Mouse (Mus musculus) lung, embryonic 16.5 days (tissue): ENCODE measurements around the gene Lgals1. TPM values are rescaled to one million over a fixed set of nuclear protein-coding genes. Genes with fewer than 3 reads are reported as not detected.
"Not testable (repeated sequence)": the region's sequence is repeated elsewhere in the genome, so short reads cannot be mapped to it uniquely, and the experiment has no call there.

Source experiments
- ATAC-seq: fragments of 200-750 bp; cut with Nextera tagmentation; 2 replicates; pipeline ENCODE4 v1.8.0; 2017; ENCODE audit warnings: low read depth, mild to moderate bottlenecking, moderate library complexity
- H3K27ac ChIP-seq: fragments of 300-500 bp; sonication (generic); 2 replicates; pipeline ENCODE4 v1.5.1; 2014; ENCODE audit warnings: mild to moderate bottlenecking, control low read depth, low read length
- H3K27me3 ChIP-seq: fragments of 300-500 bp; sonication (generic); 2 replicates; pipeline ENCODE4 v1.6.1; 2014; ENCODE audit warnings: low read depth, low read length, mixed read lengths; ENCODE audit not compliant: control insufficient read depth, insufficient read depth
- H3K36me3 ChIP-seq: fragments of 300-500 bp; sonication (generic); 2 replicates; pipeline ENCODE4 v1.6.1; 2014; ENCODE audit warnings: low read length; ENCODE audit not compliant: control insufficient read depth, insufficient read depth
- H3K4me1 ChIP-seq: fragments of 300-500 bp; sonication (generic); replicated peaks from 2 replicates; pipeline ENCODE4 v1.6.1; 2014; ENCODE audit warnings: low read length, mixed read lengths; ENCODE audit not compliant: control insufficient read depth, insufficient read depth
- H3K4me2 ChIP-seq: fragments of 300-500 bp; sonication (generic); 2 replicates; pipeline ENCODE4 v1.6.1; 2014; ENCODE audit warnings: low read depth, low read length, control low read depth
- H3K4me3 ChIP-seq: fragments of 300-500 bp; sonication (generic); 2 replicates; pipeline ENCODE4 v1.5.1; 2014; ENCODE audit warnings: mild to moderate bottlenecking, low read length, control low read depth
- H3K9ac ChIP-seq: fragments of 300-500 bp; sonication (generic); 2 replicates; pipeline ENCODE4 v1.6.1; 2014; ENCODE audit warnings: low read length, control low read depth
- H3K9me3 ChIP-seq: fragments of 300-500 bp; sonication (generic); 2 replicates; pipeline ENCODE4 v1.6.1; 2016; ENCODE audit warnings: low read length; ENCODE audit not compliant: control insufficient read depth
- WGBS: fragments of 180-500 bp; shearing (Covaris S2); extraction: QIAGEN DNeasy Blood & Tissue Kit; methylation state at CpG from one replicate; pipeline ENCODE4 v1.1.7; 2014; 5-methylcytosine and 5-hydroxymethylcytosine counted together
- polyA plus RNA-seq: library from polyadenylated mRNA; unstranded; fragments of >200 nt; fragmentation: Nextera tagmentation; extraction: Ambion mirVana; gene quantifications from 2 replicates; pipeline ENCODE4 v1.2.1, GENCODE M21; 2015

The Lgals1 gene
- 796 and 862 TPM in 2 replicates for polyA plus RNA-seq

DNA sequence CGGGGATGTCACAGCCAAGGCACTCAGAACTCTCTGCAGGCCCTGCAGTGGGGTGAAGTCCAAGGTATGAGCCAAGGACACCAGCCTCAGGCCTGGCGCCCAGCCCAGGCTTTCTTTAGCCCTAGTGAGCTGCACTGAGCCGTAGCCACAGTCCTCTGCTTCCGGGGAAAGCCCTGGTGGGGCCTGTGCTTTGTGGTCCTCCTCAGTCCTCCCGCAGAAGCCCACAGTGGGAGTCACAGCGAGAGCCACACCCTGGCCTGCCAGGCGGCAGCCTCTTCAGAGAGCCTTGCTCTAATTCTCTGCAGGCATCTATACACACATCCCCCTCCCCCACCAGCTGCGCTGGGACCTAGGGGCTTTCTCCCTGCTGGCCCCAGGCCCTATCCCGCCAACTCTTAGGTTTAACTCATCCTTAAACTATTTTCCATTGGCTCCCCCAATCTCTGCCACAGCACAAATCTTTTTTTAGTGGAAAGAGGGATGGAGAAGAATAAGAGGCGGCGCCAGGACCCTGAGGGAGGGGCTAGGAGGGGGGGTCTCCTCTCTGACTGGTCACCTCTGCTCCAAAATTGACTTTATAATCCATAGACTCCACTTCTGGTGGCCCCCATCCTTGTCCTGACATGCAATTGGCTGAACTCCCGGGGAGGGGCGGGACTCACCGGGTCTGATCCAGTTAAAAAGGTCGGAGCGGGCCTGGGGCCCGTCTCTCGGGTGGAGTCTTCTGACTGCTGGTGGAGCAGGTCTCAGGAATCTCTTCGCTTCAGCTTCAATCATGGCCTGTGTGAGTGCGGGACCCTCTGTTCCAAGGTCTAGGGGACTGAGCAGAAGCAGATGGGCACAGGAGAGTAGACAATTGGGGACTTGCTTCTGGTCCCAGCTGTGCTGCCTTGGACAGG, at the start of gene Lgals1:
Gene Lgals1 (plus strand): TSS at position 705 of the 899 bp plus-strand sequence.
- Histone ChIP-seq H3K4me2 (peak within 1 kb of the TSS; percentile 69), H3K9me3 (no peaks in the 10 kb centered on the region), H3K9ac (peak within 1 kb of the TSS; percentile 70), H3K4me3 (peak within 1 kb of the TSS; percentile 55), H3K27me3 (no peaks in the 10 kb centered on the region), H3K36me3 (no peaks in the 10 kb centered on the region; the same call in 1 of the 2 replicates), H3K4me1 (peaks cover 34% of the 10 kb centered on the region), H3K27ac (peak within 1 kb of the TSS; percentile 97)
- WGBS = 7% methylated on average over 20 of the region's 20 CpGs
- peak; percentile 85 for ATAC-seq

DNA sequence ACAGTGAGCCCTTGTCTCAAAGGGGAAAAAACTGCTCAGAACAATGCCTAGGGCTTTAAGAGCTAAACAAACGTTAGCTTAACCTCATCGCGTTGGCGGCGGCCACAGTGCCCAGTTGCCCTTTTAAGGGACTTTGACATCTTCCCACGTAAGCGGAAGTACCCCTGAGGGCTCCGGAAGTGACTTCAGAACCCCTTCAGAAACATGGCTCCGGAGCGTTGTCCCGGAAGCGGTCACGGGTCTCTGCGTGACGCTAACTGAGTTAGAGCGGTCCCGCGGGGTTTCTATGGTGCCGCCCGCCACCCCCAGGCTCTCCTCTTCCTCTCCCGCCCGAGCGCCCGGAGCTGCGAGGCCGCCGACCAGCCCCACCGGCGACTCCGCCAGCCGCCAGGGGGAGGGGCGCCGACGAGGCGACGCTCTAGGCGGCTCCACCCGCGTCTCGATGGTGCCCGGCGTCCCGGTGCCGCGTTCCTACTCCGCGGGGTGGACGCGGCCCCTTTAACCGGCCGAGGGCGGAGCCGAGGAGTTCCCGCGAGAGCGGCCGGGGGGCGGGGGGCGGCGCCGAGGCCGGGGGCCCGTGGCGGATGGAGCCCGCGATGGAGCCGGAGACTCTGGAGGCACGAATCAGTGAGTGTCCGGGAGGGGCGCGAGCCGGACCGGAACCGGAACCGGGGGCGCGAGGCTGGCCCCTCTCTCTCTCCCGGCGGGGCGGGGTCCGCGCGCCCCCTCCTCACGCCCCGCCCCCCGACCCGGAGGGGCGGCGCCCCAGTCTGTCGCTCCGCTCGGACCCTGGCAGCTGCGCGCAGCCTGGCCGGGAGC, 49.3 kb upstream of the Lgals1 start, which contains the start of gene Gga1:
Gene Gga1 (plus strand): TSS at position 200 of the 819 bp plus-strand sequence.
- peaks cover 28% of the 10 kb centered on the region for H3K4me1 ChIP-seq
- H3K36me3 ChIP-seq = peaks cover 8% of the 10 kb centered on the region
- peak within 1 kb of the TSS; percentile 99 for H3K27ac ChIP-seq
- no peaks in the 10 kb centered on the region for H3K27me3 ChIP-seq
- peak within 1 kb of the TSS; percentile 87 for H3K9ac ChIP-seq
- ATAC-seq = peak; percentile 89
- H3K9me3 ChIP-seq = no peaks in the 10 kb centered on the region
- peak within 1 kb of the TSS; percentile 82 for H3K4me2 ChIP-seq
- H3K4me3 ChIP-seq = peak within 1 kb of the TSS; percentile 79
- 2% methylated on average over 30 of the region's 95 CpGs for WGBS

GRCm38 (mm10) chr15:78877810-78878390, 48.6 kb upstream of the Lgals1 start:
- Histone ChIP-seq H3K4me3 (peak overlapping the region; percentile 79), H3K9me3 (no peaks in the 10 kb centered on the region), H3K9ac (peak overlapping the region; percentile 87), H3K27ac (peak overlapping the region; percentile 99), H3K4me2 (peak overlapping the region; percentile 82), H3K36me3 (peaks cover 11% of the 10 kb centered on the region), H3K27me3 (no peaks in the 10 kb centered on the region), H3K4me1 (peaks cover 28% of the 10 kb centered on the region)
- ATAC-seq = no peak
- WGBS = under 1% methylated on average over 14 of the region's 17 CpGs

DNA sequence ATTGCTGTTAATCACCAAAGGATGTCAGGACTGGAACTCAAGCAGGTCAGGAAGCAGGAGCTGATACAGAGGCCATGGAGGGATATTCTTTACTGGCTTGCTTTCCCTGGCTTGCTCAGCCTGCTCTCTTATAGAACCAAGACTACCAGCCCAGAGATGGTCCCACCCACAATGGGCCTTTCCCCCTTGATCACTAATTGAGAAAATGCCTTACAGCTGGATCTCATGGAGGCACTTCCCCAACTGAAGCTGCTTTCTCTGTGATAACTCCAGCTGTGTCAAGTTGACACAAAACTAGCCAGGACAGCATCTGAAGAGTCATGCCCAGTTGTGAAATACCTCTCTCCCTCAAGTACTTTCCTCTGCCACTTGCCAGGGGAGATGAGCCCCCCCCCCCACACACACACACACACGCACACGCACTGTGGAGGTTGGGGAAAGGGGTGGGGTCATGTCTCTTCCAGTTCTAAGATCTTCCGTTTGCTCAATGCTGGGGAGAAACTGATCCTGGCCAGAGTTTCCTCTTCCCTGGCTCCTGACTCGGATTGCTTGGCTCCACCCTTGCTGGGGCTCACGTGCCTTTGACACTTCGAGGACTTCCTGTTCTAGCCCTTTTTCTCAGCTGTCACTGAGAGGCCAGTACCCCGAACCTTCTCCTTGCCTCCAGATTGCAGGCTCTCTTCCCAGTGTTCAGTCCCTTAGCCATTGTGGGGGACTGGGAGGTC, 47.6 kb upstream of the Lgals1 start:
- Histone ChIP-seq H3K4me3 (0 out of 2 replicates have a peak overlapping the region, but pooled peaks have one; percentile 2), H3K9ac (peak overlapping the region; percentile 37; the same call in 1 of the 2 replicates), H3K4me1 (peaks cover 23% of the 10 kb centered on the region), H3K4me2 (peak overlapping the region; percentile 82), H3K27ac (peak overlapping the region; percentile 69), H3K36me3 (peaks cover 15% of the 10 kb centered on the region)
- WGBS = 15% methylated on average over 7 of the region's 7 CpGs
- not testable (repeated sequence) for ATAC-seq, H3K27me3 ChIP-seq, H3K9me3 ChIP-seq

- Histone ChIP-seq H3K4me1 (peaks cover 18% of the 10 kb centered on the region), H3K4me2 (no peak overlapping the region), H3K9me3 (no peaks in the 10 kb centered on the region), H3K27me3 (no peaks in the 10 kb centered on the region), H3K36me3 (peaks cover 27% of the 10 kb centered on the region), H3K9ac (no peak overlapping the region), H3K4me3 (no peak overlapping the region), H3K27ac (no peak overlapping the region)
- ATAC-seq = no peak
- 91% methylated on average over 8 of the region's 8 CpGs for WGBS
These were observed 46.1 kb upstream of the Lgals1 start for GRCm38 (mm10) chr15:78880432-78880831.

DNA sequence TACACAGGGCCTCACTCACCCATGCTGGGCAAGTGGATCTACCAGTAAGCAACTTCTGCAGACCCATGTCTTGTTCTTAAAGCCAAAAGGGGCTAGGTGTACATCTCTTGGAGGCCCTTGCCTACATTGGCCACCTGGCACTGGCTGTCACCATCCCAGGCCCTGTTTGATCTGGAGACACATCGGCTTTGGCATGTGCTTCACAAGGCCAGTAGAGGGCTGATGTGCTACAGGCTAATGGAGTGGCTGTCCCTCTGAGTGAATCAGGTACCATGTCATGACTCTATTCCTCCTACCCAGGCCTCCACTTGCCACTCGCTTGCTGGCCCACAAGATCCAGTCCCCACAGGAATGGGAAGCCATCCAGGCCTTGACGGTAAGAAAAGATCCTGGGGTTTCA, 44.7 kb upstream of the Lgals1 start:
- H3K4me2 ChIP-seq = no peak overlapping the region
- no peak overlapping the region for H3K9ac ChIP-seq
- H3K27me3 ChIP-seq = no peaks in the 10 kb centered on the region
- no peaks in the 10 kb centered on the region for H3K9me3 ChIP-seq
- peaks cover 39% of the 10 kb centered on the region for H3K36me3 ChIP-seq
- peaks cover 14% of the 10 kb centered on the region for H3K4me1 ChIP-seq
- no peak for ATAC-seq
- 90% methylated on average over 3 of the region's 3 CpGs for WGBS
- no peak overlapping the region for H3K27ac ChIP-seq
- no peak overlapping the region for H3K4me3 ChIP-seq

DNA sequence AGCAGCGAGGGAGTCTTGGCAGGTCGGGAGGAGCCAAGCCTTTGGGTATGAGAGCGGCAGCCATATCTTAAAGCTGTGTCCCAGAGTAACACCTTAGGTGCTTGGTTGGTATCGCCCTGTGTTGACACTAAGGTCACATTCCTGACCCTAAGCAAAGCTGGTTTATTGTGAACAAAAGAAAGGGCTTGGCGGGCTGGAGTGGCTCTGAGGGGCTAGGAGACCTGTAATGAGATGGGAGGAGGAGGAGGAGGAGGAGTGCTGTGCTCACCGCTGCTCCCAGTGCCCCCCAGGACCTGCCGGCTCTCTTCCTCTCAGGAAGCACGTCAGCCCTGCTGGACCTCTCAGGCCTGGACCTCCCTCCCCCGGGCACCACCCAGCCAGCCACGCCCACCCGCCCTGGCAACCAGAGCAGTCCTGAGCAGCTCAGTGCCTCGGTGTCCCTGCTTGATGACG, 37.1 kb upstream of the Lgals1 start:
- peaks cover 13% of the 10 kb centered on the region for H3K4me1 ChIP-seq
- ATAC-seq = peak; percentile 74
- H3K9me3 ChIP-seq = no peaks in the 10 kb centered on the region
- peak overlapping the region; percentile 43 for H3K27ac ChIP-seq
- peak overlapping the region; percentile 9; the same call in 1 of the 2 replicates for H3K4me2 ChIP-seq
- H3K36me3 ChIP-seq = peaks cover 40% of the 10 kb centered on the region
- no peak overlapping the region for H3K4me3 ChIP-seq
- WGBS = 16% methylated on average over 13 of the region's 13 CpGs
- H3K27me3 ChIP-seq = no peaks in the 10 kb centered on the region
- peak overlapping the region; percentile 11; the same call in 1 of the 2 replicates for H3K9ac ChIP-seq

- WGBS = 60% methylated on average over 7 of the region's 7 CpGs
- peaks cover 15% of the 10 kb centered on the region; the same call in 1 of the 2 replicates for H3K36me3 ChIP-seq
- H3K27ac ChIP-seq = no peak overlapping the region
- no peak overlapping the region for H3K9ac ChIP-seq
- H3K4me3 ChIP-seq = no peak overlapping the region
- ATAC-seq = no peak
- H3K9me3 ChIP-seq = no peaks in the 10 kb centered on the region
- H3K4me2 ChIP-seq = no peak overlapping the region
- H3K4me1 ChIP-seq = peaks cover 15% of the 10 kb centered on the region
- H3K27me3 ChIP-seq = no peaks in the 10 kb centered on the region
These were observed 34.1 kb upstream of the Lgals1 start for GRCm38 (mm10) chr15:78892440-78892839.
